Comparison of ENCODE assay signal across 24 mouse cellular contexts in genomic region chr12:8289099-8289498, GRCm38 (mm10). TPM values are rescaled to one million over a fixed set of nuclear protein-coding genes. Genes with fewer than 3 reads are reported as not detected.
A peak's percentile ranks its signal among the peaks of the same experiment; 100 is the strongest.
DNase-seq lines count a peak whose midpoint lies in the region.
"Had no signal": no experiment of that assay in that cellular context is flagged by ENCODE, and none has a peak within 500 bp of the region (broad histone marks: within the 10 kb centered on the region; RNA-seq: fewer than 3 reads in every experiment).

No protein-coding gene starts in this region.

- peaks cover 13% of the 10 kb centered on the region; the same call in 1 of the 2 replicates for H3K36me3 ChIP-seq in heart, embryonic 10.5 days

- H3K27ac ChIP-seq in heart, embryonic 10.5 days, result no peak overlapping the region
- H3K27ac ChIP-seq: embryonic facial prominence, embryonic 13.5 days; embryonic facial prominence, embryonic 15.5 days; forebrain, embryonic 10.5 days had no signal

- DNase-seq in heart, embryonic 10.5 days (ENCODE audit: low spot score), result peak; percentile 47
- DNase-seq in heart, adult 18-20 months, result no peak
- DNase-seq in R1 (ENCODE audit: low read depth, low spot score) (peak; percentile 79), ZHBTc4 (ENCODE audit: low read depth, low spot score) (peak; percentile 67)
- DNase-seq in thymus, postnatal 36 days, result no peak
- DNase-seq in ovary, postnatal 14 days (ENCODE audit: low spot score), result no peak
- DNase-seq: adrenal gland, adult 2 months; adrenal gland, postnatal 10 days; adrenal gland, postnatal 25 days; cerebellum, adult 11 months; cerebellum, adult 18-20 months; cerebellum, adult 8-10 months; cerebellum, adult 9-11 months; cerebellum, postnatal 14 days; cerebellum, postnatal 36 days; embryo, embryonic 11 days had no signal

- peaks cover 3% of the 10 kb centered on the region; the same call in 1 of the 2 replicates for H3K4me1 ChIP-seq in heart, embryonic 10.5 days
- H3K4me1 ChIP-seq: embryonic facial prominence, embryonic 15.5 days had no signal

- H3K9me3 ChIP-seq in heart, embryonic 10.5 days, result no peaks in the 10 kb centered on the region
- H3K9me3 ChIP-seq: embryonic facial prominence, embryonic 13.5 days; embryonic facial prominence, embryonic 15.5 days; forebrain, embryonic 10.5 days had no signal

- H3K4me3 ChIP-seq in heart, embryonic 10.5 days, result no peak overlapping the region
- H3K4me3 ChIP-seq: embryonic facial prominence, embryonic 13.5 days; embryonic facial prominence, embryonic 15.5 days; erythroblast, embryonic 14.5 days; forebrain, embryonic 10.5 days had no signal

- H3K27me3 ChIP-seq in heart, embryonic 10.5 days (ENCODE audit: insufficient read depth, poor library complexity, severe bottlenecking), result peaks cover 13% of the 10 kb centered on the region

- WGBS in heart, embryonic 10.5 days, result 87% methylated on average over 6 of the region's 6 CpGs

RNA-seq across cellular contexts. Expression of gene Gdf7, which starts 12.7 kb away (rescaled TPM):
- 0.10 and 0.13 TPM in 2 replicates for polyA plus RNA-seq in heart, embryonic 10.5 days (2016; fragmentation: Nextera tagmentation; extraction: Ambion mirVana)
- total RNA-seq in heart, adult 18-20 months (2021), result under 1 TPM; 0.17 to 0.26 TPM
- total RNA-seq: adrenal gland, adult 2 months; adrenal gland, postnatal 25 days; common myeloid progenitor, adult 5-6 weeks; MEL had no signal
- polyA plus RNA-seq: erythroblast, embryonic 14.5 days; forebrain, embryonic 10.5 days; forebrain, embryonic 14.5 days; forebrain, embryonic 16.5 days had no signal

RNA-seq across cellular contexts. Expression of gene Hs1bp3, which starts 24.1 kb away (rescaled TPM):
- 15.2 and 19.8 TPM in 2 replicates for polyA plus RNA-seq in heart, embryonic 10.5 days (2016; fragmentation: Nextera tagmentation; extraction: Ambion mirVana)
- total RNA-seq in heart, adult 18-20 months (2021), result 10 to 100 TPM; 13.8 to 15.6 TPM

Comparison
In these comparisons a context has a peak if more than half of its experiments do, and no peak if none do; other contexts are left out.
1. DNase-seq: peak in heart, embryonic 10.5 days (single experiment), R1 (single experiment) and ZHBTc4 (single experiment); none in heart, adult 18-20 months (0 of 2), thymus, postnatal 36 days (0 of 2) and ovary, postnatal 14 days (single experiment).